Mouse (Mus musculus): ENCODE results near the gene Fbxo17.

Gene Fbxo17

GRCm38 (mm10) chr7:28717726-28718125 is 1.1 kb downstream of the Fbxo17 start:
- no peak for DNase-seq (ENCODE audit: low read depth, low spot score)

- no peak for DNase-seq (ENCODE audit: low read depth, low spot score)
Measured at GRCm38 (mm10) chr7:28719159-28719558, 2.6 kb downstream of the Fbxo17 start.

GRCm38 (mm10) chr7:28719650-28720049 is 3.0 kb downstream of the Fbxo17 start:
- no peak for DNase-seq (ENCODE audit: low read depth, low spot score)

GRCm38 (mm10) chr7:28720753-28721537 is 4.3 kb downstream of the Fbxo17 start:
- no peak for DNase-seq (ENCODE audit: low read depth, low spot score)

GRCm38 (mm10) chr7:28722079-28722478 is 5.5 kb downstream of the Fbxo17 start:
- no peak for DNase-seq (ENCODE audit: low read depth, low spot score)

- DNase-seq (ENCODE audit: low read depth, low spot score) = no peak
Measured at GRCm38 (mm10) chr7:28724613-28725012, 8.0 kb downstream of the Fbxo17 start.

- peak; percentile 63 for DNase-seq (ENCODE audit: low read depth, low spot score)
Measured at GRCm38 (mm10) chr7:28726600-28726999, 10.0 kb downstream of the Fbxo17 start.

- no peak for DNase-seq (ENCODE audit: low read depth, low spot score)
Measured at GRCm38 (mm10) chr7:28727649-28728340, 11.2 kb downstream of the Fbxo17 start.

GRCm38 (mm10) chr7:28732341-28733142 is 15.9 kb downstream of the Fbxo17 start:
- peak; percentile 74 for DNase-seq (ENCODE audit: low read depth, low spot score)

GRCm38 (mm10) chr7:28733211-28733610 is 16.6 kb downstream of the Fbxo17 start:
- no peak for DNase-seq (ENCODE audit: low read depth, low spot score)

- DNase-seq (ENCODE audit: low read depth, low spot score) = no peak
Measured at GRCm38 (mm10) chr7:28735701-28736100, 19.1 kb downstream of the Fbxo17 start.

- no peak for DNase-seq (ENCODE audit: low read depth, low spot score)
Measured at GRCm38 (mm10) chr7:28739829-28740228, 23.2 kb downstream of the Fbxo17 start.

- no peak for DNase-seq (ENCODE audit: low read depth, low spot score)
Measured at GRCm38 (mm10) chr7:28740949-28741348, 24.3 kb downstream of the Fbxo17 start.

GRCm38 (mm10) chr7:28741368-28741708 is 24.7 kb downstream of the Fbxo17 start:
- no peak for DNase-seq (ENCODE audit: low read depth, low spot score)

GRCm38 (mm10) chr7:28741709-28742438 is 25.3 kb downstream of the Fbxo17 start, which contains the start of the genes Mrps12 and Sars2:
Gene Mrps12, minus strand, starts transcription at chr7:28741820.
Gene Sars2, plus strand, starts transcription at chr7:28741992.
- peak; percentile 94 for DNase-seq (ENCODE audit: low read depth, low spot score)

GRCm38 (mm10) chr7:28749935-28750334 is 33.3 kb downstream of the Fbxo17 start:
- no peak for DNase-seq (ENCODE audit: low read depth, low spot score)

GRCm38 (mm10) chr7:28756079-28756478 is 39.5 kb downstream of the Fbxo17 start, which contains the start of gene Ccer2:
Gene Ccer2, plus strand, starts transcription at chr7:28756174.
- DNase-seq (ENCODE audit: low read depth, low spot score) = no peak

- no peak for DNase-seq (ENCODE audit: low read depth, low spot score)
Measured at GRCm38 (mm10) chr7:28758623-28759022, 42.0 kb downstream of the Fbxo17 start.

- no peak for DNase-seq (ENCODE audit: low read depth, low spot score)
Measured at GRCm38 (mm10) chr7:28761907-28762306, 45.3 kb downstream of the Fbxo17 start.

- no peak for DNase-seq (ENCODE audit: low read depth, low spot score)
Measured at GRCm38 (mm10) chr7:28765211-28765610, 48.6 kb downstream of the Fbxo17 start.

- peak; percentile 94 for DNase-seq (ENCODE audit: low read depth, low spot score)
Measured at GRCm38 (mm10) chr7:28766173-28766879, 49.7 kb downstream of the Fbxo17 start, which contains the start of gene Sirt2. Gene Sirt2, plus strand, starts transcription at chr7:28766735.
